Mouse (Mus musculus): Measurements from ENCODE around the gene Sirt2.

Gene Sirt2

DNA sequence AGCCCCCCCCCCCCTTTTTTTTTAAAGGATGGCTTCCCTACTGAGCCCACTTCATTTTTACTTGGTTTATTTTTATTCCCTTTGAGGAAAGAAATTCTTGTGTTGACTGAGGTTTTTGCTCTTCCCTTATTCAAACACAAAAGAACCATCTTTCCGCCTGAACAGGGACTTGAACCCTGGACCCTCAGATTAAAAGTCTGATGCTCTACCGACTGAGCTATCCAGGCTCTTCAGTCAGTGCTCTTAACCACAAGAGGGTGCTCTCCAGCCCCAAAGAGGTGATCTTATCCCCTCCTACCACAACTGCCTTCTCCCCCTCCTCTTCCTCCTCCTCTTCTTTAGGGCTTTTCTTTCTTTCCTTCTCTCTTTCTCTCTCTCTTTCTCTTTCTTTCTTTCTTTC, 27.3 kb downstream of the Sirt2 start:
- peak in 1 of 2 experiments; percentile 67 for DNase-seq (ENCODE audit: inconsistent age in 2 of 2, low spot score in 1 of 2)

DNA sequence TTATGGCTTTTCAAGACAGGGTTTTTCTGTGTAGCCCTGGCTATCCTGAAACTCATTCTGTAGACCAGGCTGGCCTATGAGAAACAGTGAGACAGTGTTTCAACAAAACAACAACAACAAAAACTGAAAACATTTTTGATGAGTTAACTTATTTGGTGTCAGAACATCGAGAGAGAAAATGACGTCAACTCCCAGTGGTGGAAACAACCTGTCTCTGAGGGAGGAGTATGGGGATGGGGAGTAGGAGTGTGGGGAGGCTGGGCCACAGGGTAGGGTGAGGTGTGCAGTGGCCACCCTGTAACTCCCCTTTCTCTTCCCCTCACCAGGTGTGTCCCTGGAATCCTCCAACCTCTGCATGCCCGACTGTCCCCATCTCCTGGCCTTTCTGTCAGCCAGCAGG, 28.0 kb downstream of the Sirt2 start:
- no peak for DNase-seq (ENCODE audit: inconsistent age in 2 of 2, low spot score in 1 of 2)

DNA sequence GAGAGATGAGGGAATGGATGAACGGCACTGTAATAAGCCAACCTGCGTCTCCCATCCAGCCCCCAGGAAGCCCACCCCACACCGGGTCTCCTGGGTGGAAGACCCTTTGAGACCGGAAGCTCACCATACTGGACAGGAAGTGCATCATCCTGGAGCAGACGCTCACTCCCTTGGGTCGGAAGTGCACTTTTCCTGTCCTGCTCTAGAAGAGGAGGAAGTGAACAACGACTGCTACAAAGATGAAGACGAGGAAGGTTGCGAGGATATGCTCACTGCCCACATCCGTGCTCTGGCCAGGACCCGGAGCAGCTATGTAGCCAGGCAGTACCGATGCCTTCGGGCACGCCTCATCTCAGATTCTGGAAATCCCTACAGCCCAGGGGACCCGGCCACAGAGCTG, 29.3 kb downstream of the Sirt2 start:
- peak in 1 of 2 experiments; percentile 61 for DNase-seq (ENCODE audit: inconsistent age in 2 of 2, low spot score in 1 of 2)

DNA sequence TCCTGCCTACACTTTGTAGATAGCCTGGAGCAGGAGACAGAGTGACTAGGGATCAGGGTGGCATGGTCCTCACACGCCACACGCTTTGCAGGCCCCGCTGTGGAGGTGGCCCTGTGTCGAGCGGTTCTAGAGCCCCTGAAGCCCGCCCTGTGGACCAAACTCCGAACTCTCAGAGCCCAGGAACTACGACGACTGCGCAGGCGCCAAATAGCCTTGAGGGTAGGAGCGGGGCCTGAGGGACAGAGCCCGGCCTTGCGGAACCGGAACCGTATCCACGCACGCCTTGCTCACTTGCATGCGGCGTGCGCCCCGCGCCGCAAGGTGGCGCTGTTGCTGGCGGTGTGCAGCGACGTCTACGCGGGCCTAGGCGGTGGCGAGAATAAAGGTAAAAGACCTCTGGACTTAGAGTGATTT, 30.0 kb downstream of the Sirt2 start:
- DNase-seq (ENCODE audit: inconsistent age in 2 of 2, low spot score in 1 of 2), result peak; percentile 91 to 95

DNA sequence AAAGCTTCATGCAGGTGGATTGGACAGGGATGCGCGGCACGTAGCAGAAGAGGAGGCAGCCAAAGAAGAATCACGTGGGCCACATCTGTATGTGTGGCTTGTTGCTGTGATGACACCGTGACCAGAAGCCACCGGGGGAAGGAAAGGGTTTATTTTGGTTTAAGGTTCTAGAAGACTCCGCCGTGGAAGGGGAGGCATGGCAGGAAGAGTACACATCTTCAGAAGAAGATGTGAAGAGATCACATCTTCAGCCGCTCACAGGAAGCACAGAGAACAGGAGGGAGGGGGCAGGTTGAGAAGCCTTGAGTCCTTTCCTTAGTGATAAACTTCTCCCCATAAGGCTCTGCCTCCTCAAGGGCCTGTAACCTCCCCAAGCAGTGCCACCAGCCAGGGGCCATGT, 33.5 kb downstream of the Sirt2 start:
- DNase-seq (ENCODE audit: inconsistent age in 2 of 2, low spot score in 1 of 2), result no peak

DNA sequence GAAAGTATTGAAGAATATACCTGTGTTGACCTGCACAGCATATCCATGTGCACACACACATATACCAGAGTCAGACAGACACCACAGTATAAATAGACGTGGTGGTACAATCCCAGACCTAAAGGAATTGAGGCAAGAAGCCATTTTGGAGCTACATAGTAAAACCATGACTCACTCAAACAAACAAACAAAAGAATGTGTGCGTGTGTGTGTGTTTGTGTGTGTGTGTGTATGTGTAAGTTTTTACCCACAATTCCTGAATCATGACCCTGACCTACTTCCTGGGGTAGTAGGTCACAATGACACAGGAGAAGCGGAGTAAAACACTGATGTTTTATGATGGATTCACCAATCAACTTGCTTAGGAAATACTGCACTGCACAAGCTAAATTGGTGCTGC, 34.9 kb downstream of the Sirt2 start:
- DNase-seq (ENCODE audit: inconsistent age in 2 of 2, low spot score in 1 of 2), result no peak

DNA sequence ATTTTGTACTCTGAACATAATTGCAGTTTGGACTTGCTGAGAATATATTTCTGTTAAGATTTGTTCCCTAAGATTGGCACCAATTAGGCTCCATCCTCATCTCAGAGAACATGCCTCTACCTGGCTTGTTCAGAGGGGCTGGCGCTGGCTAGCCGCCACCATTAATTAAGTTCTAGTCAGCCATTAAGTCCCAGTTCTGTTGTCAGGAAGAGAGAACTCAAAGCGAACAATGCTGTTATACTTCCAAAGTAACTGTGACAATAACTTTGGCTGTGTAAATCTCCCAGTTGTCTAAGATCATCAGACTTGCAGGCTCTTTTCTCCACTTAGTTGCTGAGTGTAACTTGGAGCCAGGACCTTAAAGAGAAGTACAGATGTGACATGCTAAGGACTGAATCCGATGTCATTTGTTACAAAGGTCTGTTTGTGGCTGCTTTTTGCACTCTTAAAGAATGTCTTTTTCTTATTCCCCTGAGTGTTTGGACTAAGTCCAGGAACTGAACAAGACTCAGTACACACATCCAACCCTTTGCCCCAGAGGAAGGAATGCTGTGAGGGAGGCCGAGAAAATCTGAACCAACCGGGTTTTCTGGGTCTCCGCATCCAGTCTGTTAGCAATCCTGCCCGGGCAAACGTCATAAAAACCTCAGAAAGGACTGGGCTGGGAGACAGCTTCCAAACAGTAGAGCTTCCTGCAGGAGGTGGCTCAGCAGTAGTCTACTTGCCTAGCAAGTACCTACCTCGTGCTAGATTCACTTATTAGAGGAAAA, 35.6 kb downstream of the Sirt2 start:
- DNase-seq (ENCODE audit: inconsistent age in 2 of 2, low spot score in 1 of 2), result peak in 1 of 2 experiments; percentile 61

DNA sequence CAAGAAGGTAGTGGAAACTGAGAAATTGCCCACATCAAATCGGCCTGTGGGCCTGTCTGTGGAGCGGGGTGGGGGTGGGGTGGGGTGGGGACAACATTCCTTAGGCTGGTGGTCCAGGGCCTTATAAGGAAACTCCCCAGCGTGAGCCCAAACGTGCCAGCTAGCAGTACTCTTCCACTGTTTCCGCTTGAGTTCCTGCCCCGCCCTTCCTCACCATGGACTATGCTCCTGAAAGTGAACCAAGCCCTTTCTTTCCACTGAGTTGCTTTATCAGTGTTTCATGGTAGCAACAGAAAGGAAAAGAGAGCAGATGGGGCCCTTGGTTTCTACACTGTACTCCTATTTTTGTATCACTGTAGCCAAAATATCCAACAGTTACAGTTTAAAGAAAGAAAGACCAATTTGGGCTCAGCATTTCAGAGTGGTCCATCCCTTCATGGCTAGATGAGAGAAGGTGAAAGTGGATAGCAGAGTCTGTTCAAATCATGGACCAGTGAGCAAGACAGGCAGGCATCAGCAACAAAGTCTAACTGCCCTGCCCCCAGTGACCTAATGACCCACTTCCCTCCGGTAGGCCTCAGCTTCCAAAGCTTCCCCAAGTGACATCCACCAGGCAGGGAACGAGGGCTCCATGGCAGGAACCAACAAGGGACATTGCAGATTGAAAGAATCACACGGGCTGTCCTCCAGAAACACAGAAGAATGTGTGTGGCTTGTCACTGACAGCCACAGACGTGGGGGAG, 36.5 kb downstream of the Sirt2 start:
- peak in 1 of 2 experiments; percentile 47 for DNase-seq (ENCODE audit: inconsistent age in 2 of 2, low spot score in 1 of 2)

DNA sequence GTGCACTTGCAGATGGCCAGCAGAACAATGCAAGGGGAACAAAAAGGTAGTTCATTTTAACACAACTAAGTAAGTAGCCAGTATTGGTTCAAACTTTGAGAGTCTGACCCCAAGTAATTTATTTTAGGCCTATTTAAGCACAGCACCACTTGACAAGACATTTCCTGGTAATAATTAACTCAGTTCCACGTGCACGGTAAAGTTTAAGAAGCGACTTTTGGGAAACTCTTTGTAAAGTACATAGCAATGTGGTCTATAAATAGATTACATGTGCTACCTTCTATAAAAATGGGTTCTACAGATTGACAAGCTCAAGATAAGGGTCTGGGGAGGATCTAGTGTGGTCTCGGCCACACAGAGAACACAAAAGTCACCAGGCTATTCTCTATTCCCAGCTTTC, 37.2 kb downstream of the Sirt2 start:
- DNase-seq (ENCODE audit: inconsistent age in 2 of 2, low spot score in 1 of 2), result no peak

DNA sequence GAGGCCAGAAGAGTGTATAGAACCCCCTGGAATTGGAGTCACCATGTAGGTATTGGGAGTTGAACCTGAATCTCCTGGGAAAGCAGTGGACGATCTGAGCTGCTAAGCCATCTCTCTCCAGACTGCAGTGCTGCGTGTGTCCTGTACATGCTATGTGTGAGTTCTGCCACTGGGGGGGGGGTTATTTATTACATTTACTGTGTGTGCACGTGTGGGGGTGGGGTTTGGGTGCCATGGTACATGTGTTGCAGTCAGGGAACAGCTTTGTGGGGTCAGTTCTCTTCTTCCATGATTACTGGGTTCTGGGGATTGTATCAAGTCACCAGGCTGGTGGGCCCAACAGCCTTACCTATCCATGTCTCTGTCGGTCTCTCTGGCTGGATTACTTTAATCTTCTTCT, 40.3 kb downstream of the Sirt2 start:
- peak; percentile 18 to 55 for DNase-seq (ENCODE audit: inconsistent age in 2 of 2, low spot score in 1 of 2)

DNA sequence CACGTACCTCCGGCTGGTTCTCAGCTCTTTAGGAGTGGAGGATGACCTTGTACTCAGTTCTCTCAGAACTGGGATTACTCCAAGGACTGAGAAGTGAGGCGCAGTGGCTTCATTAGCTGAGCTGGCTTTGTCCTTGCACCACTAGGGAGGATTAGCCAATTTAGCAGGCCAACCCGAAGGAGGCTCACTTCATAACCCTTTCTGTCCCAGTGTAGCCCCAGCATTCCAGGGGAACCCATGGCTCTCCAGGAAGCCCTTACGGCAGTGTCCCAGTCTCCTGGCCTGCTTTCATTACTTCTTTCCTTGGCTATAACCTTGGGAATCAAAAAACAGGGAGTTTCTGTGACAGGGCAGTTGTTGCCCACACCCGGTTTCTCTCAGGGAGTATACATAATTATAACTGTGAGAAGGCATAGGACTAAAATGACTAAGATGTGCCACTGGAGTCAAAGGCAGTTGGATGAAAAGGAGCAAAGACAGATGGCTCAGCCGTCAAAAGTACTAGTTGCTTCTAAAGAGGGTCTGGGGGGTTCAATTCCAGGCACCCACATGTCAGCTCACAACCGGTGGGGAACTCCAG, 41.2 kb downstream of the Sirt2 start:
- DNase-seq (ENCODE audit: inconsistent age in 2 of 2, low spot score in 1 of 2), result peak; percentile 76 to 95

DNA sequence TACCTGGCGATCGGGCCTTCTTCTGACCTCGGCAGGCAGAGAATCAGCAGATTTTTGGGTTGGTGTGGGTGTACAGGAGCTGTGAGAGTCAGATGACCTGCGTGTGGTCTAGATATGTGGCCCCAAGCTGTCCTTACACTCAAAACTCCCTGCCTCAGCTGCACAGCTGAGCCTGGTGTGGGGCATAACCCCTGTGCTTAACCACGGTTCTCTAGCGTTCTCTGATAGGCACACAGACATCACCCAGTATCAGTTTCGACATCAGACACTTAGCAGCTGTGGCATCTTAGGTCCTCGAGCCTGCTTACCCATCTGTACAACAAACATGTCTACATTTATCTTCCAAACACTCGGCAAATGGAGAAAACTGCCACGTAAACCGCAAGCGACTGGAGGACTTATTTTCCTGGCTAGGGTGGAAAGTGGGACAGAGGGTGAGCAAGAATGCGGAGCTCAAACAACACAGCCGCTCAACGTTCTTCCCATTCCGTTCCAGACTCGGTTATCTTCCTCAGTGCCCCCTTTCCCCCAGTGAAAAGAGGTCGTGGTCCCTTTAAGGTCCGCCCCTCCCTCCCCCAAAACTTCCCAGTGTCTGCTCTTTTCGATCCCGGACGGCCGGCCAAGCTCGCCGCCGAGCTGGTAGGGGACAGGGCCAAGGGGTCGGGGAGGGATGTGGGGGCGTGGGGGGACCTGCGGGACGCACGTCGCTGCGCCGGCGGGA, 41.8 kb downstream of the Sirt2 start, which contains the start of gene Hnrnpl:
Gene Hnrnpl (plus strand): TSS at position 321 of the 721 bp plus-strand sequence.
- DNase-seq (ENCODE audit: inconsistent age in 2 of 2, low spot score in 1 of 2), result peak; percentile 56 to 93

DNA sequence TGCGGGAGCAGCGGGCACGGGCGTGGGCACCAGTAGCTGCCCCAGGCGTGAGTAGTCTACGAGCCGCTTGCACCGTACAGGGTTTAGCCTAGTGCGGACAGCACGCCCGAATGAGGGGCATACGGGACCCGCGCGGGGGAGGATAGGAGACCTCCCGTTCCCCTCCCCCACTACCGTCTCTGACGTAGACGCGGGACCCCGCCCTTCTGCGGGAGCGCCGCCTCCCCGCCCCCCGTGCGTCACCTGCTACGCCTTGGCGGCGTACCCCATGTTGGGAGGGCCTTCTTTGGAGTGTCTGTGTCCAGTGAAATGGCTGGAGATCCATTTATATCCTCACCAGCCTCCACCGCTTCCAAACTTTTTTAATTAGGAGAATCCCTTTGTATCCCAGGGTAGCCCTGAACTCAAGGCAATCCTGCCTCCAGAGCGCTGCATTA, 42.4 kb downstream of the Sirt2 start:
- peak; percentile 97 to 99 for DNase-seq (ENCODE audit: inconsistent age in 2 of 2, low spot score in 1 of 2)

DNA sequence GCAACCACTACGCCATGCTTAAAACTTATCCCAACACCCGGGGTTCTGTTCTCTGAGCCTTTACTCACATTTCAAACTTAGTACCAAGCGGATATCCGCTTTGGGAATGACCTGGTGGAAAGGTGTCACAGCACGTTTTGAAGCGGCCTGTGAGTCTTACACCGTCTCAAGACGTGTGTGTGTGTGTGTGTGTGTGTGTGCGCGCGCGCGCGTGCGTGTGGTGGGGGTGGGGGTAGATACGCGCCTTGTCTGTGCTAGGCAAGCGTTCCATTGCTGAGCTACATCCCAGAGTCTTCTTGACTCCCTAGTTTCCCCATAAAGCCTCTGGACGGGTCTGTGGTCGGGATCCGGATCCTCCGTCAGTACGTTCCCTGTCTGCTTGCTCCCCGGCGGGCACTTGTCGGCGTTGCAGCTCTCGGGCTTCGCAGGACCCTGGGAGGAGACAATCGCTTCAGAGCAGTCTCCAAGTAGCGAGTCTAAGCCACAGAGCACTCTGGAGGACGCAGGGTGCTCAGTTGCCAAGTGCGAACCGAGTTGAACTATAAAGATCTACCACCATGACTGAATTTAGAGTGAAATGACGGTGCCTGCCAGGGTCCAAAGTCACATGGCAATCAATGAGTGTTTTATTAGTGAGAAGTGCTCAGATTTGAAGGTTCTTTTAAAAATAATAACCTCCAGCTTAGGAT, 43.0 kb downstream of the Sirt2 start:
- DNase-seq (ENCODE audit: inconsistent age in 2 of 2, low spot score in 1 of 2), result peak; percentile 75 to 93

DNA sequence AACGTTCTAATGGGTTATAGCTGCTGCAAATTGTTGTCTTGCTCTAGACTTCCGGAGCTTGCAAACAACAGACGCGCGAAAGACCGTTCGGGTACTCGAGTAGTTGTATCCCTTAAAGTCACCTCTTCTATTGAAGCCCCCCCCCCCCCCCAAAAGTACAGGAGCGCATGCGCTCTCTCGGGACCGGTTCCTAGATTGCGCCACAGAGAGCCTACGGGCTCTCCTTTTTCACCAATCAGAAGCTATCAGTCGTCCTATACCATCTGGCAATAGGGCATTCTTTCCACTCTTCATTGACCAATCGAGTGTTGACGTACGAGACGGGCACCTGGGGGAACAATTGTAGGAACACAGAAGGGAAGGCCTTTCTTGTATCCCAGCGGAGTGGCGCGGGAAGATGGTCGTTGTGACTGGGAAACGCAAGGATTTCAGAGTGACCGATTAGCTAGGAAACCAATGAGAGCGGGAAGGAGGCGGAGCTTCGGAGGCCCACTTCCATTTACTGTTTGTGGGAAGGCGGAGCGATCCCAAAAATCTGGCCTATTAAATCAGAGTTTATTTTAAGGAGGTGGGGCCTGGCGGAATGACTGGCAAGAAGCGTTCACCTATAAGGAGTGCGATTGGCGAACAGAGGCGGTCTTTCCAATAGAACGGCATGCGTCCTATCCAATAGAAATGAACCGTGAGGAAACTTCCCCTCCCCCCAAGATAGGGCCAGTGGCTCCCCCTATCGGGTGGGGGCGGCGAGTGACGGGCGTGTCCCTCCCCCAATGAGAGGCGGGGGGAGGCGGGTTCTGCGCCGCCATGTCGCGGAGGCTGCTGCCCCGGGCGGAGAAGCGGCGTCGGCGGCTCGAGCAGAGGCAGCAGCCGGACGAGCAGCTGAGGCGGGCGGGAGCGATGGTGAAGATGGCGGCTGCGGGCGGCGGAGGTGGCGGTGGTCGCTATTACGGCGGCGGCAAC, 43.9 kb downstream of the Sirt2 start:
- peak; percentile 98 to 100 for DNase-seq (ENCODE audit: inconsistent age in 2 of 2, low spot score in 1 of 2)

DNA sequence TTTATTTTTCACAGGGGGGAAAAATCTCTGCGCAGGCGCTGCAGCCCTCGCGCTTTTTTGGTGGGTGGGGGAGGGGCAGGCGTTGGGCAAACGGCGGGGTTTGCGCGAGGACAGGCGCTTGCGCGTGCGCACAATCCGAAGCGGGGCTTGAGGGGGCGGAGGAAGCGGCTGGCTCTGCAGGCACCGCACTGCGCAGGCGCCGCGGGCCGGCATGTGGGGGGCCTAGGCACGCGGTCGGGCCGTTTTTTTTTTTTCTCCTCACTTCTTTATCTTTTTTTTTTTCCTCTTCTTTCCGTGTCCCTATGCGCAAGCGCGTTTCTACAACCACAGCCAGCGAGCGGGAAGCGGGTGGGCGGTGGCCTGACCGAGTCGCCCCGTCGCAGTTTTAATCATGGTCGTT, 44.7 kb downstream of the Sirt2 start:
- peak; percentile 95 to 97 for DNase-seq (ENCODE audit: inconsistent age in 2 of 2, low spot score in 1 of 2)

DNA sequence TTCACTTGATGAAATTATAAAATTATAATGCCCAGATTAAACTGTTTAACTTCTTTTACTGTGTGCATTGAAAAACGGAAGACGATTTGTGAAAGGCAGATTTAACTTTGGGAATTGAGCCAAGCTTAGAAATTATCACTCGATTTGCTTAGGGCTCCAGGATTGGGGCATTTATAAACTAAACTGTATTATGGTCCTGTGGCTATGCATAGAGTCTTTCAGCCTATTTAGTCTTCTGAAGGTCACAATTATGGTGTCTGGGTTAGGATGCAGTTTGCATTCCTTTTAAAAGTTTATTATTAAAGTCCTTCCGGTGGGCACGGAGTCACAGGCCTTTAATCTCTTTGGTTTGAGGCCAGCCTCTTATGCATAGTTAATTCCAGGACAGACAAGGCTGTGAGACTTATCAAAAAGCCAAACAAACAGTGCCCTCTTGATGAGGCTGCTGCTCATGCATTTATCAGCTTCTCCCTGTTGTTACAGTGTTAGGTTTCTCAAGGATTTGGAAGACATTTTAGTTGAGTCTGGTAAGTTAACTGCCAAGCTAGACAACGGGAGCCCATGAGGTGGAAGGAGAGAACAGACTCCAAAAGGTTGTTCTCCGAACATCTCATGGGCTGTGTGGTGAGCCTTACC, 45.2 kb downstream of the Sirt2 start:
- DNase-seq (ENCODE audit: inconsistent age in 2 of 2, low spot score in 1 of 2), result peak; percentile 15 to 67

DNA sequence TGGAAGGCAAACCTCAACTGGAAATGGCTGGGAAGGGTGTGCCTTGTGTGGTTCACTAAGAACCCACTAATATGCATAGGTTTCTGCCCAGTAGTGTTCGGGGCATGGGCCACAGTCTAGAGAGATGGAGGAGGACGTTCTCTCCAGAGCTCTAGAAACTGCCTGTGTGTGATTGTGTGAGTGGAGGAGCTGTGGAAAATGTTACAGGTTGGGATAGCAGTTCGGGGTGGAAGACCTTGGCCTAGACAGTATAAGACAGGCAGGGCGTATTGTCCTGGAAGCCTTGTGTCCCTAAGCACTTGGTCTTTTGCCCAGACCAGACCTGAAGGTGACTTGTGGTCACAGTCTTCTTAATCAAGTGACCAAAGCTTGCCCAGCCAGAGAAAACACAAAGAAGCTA, 45.9 kb downstream of the Sirt2 start:
- DNase-seq (ENCODE audit: inconsistent age in 2 of 2, low spot score in 1 of 2), result peak; percentile 51 to 76

DNA sequence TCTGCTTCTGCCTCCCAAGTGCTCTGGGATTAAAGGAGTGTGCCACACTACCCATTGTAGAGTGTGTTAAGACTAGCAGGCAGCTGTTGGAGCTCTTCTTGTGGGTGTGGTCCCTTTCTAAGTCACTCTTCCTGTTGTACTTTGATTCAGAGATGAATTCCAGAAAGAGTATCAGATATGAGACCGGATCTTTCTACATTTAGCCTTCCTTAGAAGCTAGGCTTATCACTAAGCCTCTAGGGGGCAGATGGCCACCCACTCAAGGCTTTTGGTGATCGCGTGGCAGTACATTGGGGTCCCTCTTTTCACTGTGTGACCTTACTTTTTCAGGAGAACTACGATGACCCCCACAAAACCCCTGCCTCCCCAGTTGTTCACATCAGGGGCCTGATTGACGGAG, 46.4 kb downstream of the Sirt2 start:
- peak; percentile 15 to 60 for DNase-seq (ENCODE audit: inconsistent age in 2 of 2, low spot score in 1 of 2)

All from adrenal gland, adult (tissue).